Mouse (Mus musculus): ENCODE data around the gene Galnt10.

Galnt10 gene

DNA sequence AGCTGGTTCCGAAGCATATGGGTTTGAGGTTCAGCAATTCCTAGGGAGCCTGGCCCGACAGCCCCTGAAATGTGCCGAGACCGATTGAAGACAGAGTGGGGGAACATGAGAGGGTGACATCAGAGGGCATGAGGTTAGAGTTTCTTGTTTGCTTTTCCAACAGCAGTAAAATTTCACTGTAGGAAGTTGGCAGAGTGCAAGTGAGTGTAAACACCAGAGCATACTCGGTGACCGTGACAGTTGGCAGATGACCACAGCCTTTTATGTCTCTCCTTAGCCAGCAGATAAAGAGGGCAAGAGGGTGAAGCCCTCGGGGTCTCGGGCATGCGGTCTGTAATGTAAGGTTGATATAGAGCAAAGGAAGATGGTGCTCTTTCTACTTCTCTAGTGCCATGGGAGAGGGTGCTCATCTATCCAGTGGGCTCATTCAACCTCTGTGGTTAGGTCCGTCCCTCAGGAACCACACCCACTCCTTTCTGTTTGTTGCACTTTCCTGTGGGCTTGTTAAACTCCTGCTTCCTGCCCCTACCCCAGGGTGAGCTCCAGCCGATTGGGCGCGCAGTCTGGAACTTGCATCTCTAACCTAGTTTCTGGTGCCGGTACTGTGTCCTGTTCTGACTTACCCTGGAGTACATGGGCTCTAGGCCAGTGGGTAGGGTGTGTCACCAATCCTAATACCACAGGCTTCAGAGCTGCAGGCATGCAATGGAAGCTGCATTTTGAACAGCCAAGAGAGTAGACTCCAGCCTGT lies 43.1 kb downstream of the Galnt10 start:
- no peak for DNase-seq (ENCODE audit: extremely low spot score)

- no peak for DNase-seq (ENCODE audit: extremely low spot score)
These were observed 44.6 kb downstream of the Galnt10 start for GRCm38 (mm10) chr11:57689811-57690210.

GRCm38 (mm10) chr11:57690836-57691235 lies 45.6 kb downstream of the Galnt10 start:
- DNase-seq (ENCODE audit: extremely low spot score), result no peak

DNA sequence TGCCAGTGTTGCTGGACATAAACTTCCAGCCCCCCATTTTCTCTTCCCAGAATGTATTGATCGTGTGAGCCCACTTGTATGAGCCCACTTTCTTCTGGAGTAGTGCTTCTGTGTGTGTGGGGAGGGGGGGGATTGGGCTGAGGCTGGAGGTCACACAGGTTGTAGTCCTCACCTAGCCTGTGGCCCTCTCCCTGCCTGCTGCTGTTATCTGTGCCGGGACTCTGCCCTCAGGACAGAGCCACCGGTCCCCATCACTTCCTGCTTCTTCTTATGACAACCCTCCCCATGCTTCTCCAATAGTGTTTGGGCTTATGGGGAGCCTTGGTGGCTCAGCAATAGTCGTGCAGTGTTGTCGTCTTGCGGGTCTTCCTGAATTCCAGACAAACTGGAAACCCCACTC lies 46.7 kb downstream of the Galnt10 start:
- DNase-seq (ENCODE audit: extremely low spot score), result no peak

- DNase-seq (ENCODE audit: extremely low spot score), result no peak
These were observed 47.5 kb downstream of the Galnt10 start for GRCm38 (mm10) chr11:57692726-57693125.

- DNase-seq (ENCODE audit: extremely low spot score), result no peak
These were observed 49.2 kb downstream of the Galnt10 start for GRCm38 (mm10) chr11:57694486-57694885.

- peak; percentile 25 for DNase-seq (ENCODE audit: extremely low spot score)
These were observed 51.0 kb downstream of the Galnt10 start for GRCm38 (mm10) chr11:57696207-57696676.

GRCm38 (mm10) chr11:57696807-57697251 lies 51.6 kb downstream of the Galnt10 start:
- DNase-seq (ENCODE audit: extremely low spot score), result peak; percentile 34

DNA sequence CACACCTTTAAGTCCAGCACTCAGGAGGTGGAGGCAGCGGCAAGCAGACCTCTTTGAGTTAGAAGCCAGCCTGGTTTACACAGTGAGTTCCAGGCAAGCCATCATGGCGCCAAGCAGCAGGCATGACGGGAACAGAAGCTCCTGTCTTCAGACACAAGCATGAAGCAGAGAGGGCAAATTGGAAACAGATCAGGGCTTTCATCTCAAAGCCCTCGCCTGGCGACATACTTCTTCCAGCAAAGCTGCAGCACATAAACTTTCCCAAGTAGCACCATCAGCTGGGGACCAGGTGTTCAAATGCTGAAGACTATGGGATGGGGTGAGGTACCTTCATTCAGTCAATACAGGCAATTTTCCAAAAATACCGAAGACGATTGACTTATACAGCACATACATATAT lies 54.9 kb downstream of the Galnt10 start:
- DNase-seq (ENCODE audit: extremely low spot score), result no peak

- no peak for DNase-seq (ENCODE audit: extremely low spot score)
These were observed 56.1 kb downstream of the Galnt10 start for GRCm38 (mm10) chr11:57701193-57701925.

- DNase-seq (ENCODE audit: extremely low spot score), result no peak
These were observed 56.7 kb downstream of the Galnt10 start for GRCm38 (mm10) chr11:57701956-57702355.

DNA sequence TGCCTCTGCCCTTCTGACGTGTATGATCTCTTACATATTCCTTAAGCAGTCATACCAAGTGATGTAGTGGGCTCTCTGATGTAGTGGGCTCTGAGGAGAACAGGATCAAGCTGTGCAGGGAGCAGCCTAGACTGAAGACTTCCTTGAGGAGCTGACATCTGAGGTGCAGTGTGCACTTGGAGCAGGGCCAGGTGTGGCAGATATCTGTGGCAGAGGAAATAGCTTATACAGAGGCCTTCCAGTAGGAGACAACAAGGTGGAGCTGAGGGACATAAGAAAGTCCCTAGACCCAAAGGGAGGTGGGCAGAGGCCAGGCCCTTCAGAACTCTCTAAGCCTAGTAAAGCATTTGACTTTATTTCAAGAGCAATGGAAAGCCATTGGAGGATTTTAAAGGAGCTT lies 61.4 kb downstream of the Galnt10 start:
- no peak for DNase-seq (ENCODE audit: extremely low spot score)

GRCm38 (mm10) chr11:57707114-57707798 lies 62.0 kb downstream of the Galnt10 start:
- no peak for DNase-seq (ENCODE audit: extremely low spot score)

GRCm38 (mm10) chr11:57708174-57709154 lies 63.2 kb downstream of the Galnt10 start:
- no peak for DNase-seq (ENCODE audit: extremely low spot score)

DNA sequence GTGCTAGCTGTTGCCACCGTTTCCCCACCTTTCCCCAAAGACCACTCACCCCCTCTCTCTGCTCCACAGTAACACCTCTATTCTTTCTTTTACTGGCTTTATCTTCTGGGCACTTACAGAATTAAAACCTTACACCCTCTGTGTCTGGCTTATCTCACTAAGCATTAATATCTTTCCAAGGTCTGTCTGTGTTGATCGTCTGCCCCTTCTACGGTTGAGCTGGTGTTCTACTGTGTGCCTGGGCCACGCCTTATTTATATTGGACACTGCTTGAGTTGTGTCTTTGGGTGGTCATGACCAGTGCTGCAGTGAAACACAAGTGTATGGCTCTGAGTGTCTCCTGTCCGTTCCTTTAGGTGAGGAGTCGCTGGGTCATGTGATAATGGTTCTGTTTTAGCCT lies 68.7 kb downstream of the Galnt10 start:
- DNase-seq (ENCODE audit: extremely low spot score), result no peak

DNA sequence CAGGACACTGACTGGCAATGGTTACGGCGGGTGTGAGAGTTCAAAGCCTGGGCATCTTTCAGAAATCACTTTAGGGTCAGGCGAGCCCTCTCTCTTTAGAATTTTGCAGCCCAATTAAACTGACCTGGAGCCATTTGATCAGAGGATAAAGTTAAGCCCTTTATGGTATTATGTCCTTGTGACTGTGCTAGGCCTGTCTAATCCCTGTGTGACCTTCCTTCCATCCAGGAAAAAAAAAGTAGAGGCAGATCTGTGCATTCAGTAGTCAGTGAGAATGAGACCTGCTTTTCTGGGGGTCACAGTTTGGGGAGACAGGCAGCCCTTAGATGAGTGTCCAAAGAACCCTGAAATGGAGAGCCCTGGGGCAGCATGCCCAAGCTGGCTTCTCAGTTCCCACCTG lies 71.5 kb downstream of the Galnt10 start:
- no peak for DNase-seq (ENCODE audit: extremely low spot score)

GRCm38 (mm10) chr11:57717432-57717831 lies 72.2 kb downstream of the Galnt10 start:
- DNase-seq (ENCODE audit: extremely low spot score), result peak; percentile 23

DNA sequence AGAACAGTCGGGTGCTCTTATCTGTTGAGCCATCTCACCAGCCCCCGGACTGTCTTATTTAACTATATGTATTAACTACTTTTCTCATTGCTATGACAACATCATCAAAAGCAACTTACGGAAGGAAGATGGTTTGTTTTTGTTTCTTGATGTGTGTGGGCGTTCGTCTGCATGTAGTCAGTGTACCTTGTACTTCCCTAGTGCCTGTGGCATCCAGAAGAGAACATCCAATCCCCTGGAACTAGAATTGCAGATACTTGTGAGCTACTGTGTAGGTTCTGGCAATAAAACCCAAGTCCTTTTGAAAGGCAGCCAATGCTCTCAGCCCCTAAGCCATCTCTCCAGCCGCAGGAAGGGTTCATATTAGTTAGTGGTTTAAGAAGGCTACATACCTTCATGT lies 72.8 kb downstream of the Galnt10 start:
- DNase-seq (ENCODE audit: extremely low spot score), result no peak

DNA sequence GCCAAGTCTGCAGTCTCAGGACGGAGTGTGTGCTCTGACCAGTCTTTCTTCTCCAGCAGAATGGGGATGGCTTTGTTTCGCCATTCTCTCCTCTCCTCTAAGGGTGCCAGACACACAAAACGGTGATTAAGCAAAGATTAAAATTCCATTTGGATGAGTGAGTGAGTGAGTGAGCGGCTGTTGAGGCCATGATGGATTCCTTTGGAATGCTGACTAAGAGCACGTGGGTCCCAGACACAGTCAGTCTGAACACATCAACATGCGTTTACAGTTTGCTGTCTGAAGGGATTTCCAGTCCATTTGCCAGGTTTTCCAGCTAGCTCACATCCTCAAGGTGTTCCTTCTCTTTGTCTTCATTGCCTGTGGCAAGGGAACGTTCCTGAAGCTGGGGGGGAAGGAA lies 74.4 kb downstream of the Galnt10 start:
- peak; percentile 17 for DNase-seq (ENCODE audit: extremely low spot score)

DNA sequence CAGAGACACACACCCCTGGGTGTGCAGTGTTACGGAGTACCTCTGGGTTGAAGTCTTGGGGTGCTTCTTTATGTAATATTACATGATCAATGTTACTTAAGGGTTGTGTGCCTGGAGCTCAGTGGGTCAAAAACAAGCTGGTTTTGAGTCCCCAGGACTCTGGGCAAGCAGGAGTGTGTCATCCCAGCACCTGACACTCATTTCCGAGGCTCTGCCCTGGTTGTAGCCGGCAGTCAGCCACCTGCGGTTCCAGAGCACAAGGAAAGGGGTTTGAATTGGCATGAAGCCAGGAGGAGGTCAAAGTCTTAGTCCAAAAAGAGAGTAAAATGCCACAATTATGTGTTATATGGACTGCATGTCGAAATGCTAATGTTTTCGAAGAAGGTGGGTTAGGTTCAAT lies 74.8 kb downstream of the Galnt10 start:
- no peak for DNase-seq (ENCODE audit: extremely low spot score)

DNA sequence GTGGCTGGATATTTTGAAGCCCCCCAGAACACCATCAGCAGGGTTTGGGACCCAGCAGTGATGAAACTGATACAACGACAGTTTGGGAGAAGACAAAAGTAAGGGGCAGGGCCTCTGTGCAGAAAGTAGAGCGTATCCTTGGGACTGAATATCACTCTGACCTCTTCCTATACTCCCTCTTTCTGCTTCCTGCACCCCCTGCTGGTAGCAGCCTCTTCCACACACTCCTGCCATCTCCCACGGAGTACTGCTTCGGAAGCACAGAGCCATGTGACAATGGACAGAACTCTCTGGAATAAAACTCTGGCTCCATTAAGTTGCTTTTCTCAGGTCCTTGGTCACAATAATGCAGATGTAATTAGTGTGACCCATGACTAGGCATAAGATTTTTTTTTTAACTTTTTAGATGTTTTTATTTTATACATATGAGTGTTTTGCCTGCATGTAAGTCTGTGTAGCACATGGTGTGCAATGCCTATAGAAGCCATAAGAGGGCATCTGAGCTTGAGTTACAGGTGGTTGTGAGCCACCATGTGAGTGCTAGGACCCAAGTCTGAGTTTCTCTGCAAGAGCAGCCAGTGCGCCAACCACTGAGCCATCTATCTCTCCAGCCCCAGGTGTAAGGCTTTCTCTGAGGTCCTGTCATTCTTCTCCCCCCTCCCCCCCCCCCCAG lies 79.7 kb downstream of the Galnt10 start:
- no peak for DNase-seq (ENCODE audit: extremely low spot score)
